Mouse (Mus musculus) frontal cortex, postnatal 25 days (tissue): ENCODE results near the gene Htr7.

ENCODE experiments used
- DNase-seq, 2 experiments: peaks; one replicate each; pipeline ENCODE4 v3.0.0; 2022; ENCODE audit warnings: low spot score in 2 of 2

Htr7 gene

GRCm38 (mm10) chr19:36057231-36057811 lies at the start of gene Htr7:
Gene Htr7, minus strand, starts transcription at chr19:36057507.
- peak; percentile 19 to 21 for DNase-seq

GRCm38 (mm10) chr19:36103909-36104308 lies 46.6 kb upstream of the Htr7 start:
- no peak for DNase-seq

- no peak for DNase-seq
Observed at GRCm38 (mm10) chr19:36098916-36099315, 41.6 kb upstream of the Htr7 start.

DNA sequence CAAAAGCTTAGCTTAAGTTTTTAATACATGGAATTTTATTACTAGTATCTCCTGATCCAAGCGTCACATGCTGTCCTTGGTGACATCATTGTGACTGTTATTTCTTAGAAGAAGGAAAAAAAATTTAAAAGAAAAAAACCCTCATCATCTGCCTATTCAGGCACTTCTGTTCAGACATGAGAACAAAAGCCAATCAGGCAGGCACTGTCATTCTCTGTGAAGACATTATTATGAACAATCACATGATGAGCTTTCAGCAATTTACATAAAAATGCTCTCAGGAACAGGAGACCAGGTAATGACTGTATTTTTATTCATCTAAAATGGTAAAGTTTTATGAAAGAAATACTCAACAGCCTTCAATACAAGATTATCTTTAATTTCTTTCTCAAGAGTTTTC lies 41.0 kb upstream of the Htr7 start:
- no peak for DNase-seq

DNA sequence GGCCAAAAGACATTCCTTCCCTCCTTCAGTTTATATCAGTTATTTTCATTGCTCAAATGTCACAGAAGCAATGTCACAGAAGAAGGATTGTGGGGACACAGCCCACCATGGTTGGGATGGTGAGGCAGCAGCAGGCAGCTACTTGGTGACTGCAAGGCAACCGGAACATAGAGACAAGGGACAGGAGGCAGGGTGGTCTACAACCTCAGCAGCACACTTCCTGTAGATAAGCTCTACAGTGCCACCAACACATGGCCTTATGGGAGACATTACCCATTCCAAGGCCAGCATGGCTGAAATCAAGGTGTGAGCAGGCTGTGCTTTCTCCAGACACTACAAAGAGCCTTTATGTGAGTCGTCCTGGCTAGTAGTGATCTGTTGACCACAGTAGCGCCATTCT lies 39.9 kb upstream of the Htr7 start:
- DNase-seq: no peak

DNA sequence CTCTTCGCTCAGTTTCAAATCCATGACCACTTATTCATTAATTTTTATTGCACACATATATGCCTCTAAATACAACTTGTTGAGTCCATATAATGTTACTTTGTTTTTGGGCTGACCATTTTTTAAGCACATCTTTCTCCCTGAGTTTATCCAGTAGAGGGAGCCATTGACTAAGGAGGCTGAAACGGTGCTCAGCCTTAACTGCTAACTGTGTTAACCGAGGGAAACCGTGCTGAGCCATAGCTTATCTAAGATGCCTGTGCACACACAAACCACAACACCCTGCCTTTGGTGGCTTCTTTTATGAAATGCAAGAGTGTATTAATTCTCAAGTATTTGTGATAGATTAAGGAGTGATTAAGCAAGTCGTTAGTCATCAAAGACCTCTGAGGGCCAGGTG lies 33.5 kb upstream of the Htr7 start:
- no peak for DNase-seq

DNA sequence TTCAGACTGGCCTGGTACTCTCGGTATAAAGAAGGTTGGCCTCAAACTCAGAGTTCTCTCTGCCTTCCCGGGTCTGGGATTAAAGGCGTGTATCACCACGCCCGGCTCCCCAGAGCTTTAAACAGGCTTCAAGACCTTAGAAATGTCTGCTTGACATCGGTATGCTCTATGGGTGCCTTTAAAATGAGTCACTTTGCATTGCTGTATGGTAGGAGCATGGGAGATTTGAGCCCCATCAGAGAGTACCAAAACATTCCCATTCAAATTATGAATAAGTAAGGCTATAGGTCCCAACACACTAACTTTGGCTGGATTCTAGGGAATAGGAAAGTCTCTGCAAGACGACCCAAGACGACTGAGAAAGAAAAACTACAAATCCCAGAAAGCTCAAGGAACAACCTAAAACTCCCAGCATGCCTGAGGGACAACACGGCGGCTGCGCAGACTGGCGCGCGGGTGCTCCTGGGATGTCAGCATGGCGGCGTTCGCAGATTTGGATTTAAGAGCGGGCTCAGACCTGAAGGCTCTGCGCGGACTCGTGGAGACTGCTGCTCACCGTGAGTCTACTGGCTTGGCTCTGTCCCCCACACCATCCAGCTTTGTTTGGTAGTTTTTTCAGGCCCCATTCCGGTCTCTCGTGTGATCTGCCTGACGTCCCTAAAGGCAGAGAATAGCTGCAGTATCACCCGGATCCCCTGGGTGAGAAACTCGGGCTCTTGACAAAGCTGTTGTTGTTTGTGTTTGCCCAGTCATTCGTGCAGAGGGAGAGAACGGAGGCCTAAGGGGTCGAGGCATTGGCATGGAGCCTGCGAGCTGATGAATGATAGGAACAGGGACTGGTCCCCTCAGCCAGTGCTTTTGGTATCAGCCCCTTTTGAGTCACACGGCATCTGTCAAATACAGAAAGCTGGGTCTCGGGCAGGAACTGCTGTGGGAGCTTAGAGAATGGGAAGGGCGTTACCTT lies 26.2 kb upstream of the Htr7 start, which contains the start of gene Rpp30:
TSS of gene Rpp30 (plus strand) at position 455 of the 964 bp plus-strand sequence.
- DNase-seq: peak; percentile 58 to 75

DNA sequence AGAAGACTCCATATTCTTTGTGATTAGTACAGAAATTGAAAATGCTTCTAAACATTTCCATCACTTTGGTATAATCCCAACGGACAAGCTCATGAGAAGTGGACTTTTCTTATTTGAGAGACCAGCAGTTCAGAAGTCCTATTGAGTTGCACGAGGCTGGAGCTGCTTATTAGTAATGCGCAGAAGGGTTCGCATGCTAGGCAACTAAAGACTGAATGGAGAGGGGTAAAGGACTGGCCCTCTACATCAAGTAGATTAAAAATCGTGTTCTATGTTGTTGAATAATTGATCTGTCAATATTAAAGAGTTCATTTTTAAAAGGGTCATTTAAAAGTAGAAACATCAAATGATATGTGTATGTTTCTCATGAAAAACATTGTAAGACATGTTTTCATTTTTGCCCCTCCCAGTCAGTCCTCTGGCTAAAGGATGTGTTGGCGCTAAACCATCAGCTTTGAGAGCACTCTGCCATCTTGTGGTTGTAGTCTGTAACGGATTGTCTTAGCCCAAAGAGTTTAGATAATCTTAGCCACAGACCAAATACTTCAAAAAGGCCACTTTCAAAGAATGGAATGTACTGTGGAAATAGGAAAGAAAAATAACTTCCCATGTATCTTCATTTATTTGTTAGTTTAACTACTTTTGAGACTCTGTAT lies 25.4 kb upstream of the Htr7 start:
- DNase-seq: no peak

- no peak for DNase-seq
Observed at GRCm38 (mm10) chr19:36062801-36063529, 5.7 kb upstream of the Htr7 start.

GRCm38 (mm10) chr19:36056502-36057221 lies 645 bp downstream of the Htr7 start:
- DNase-seq: peak in 1 of 2 experiments; percentile 5

GRCm38 (mm10) chr19:36046046-36046445 lies 11.3 kb downstream of the Htr7 start:
- DNase-seq: no peak

- no peak for DNase-seq
Observed at GRCm38 (mm10) chr19:36014836-36015235, 42.5 kb downstream of the Htr7 start.

- DNase-seq: no peak
Observed at GRCm38 (mm10) chr19:36006277-36006676, 51.0 kb downstream of the Htr7 start.

- no peak for DNase-seq
Observed at GRCm38 (mm10) chr19:36004961-36005360, 52.3 kb downstream of the Htr7 start.

DNA sequence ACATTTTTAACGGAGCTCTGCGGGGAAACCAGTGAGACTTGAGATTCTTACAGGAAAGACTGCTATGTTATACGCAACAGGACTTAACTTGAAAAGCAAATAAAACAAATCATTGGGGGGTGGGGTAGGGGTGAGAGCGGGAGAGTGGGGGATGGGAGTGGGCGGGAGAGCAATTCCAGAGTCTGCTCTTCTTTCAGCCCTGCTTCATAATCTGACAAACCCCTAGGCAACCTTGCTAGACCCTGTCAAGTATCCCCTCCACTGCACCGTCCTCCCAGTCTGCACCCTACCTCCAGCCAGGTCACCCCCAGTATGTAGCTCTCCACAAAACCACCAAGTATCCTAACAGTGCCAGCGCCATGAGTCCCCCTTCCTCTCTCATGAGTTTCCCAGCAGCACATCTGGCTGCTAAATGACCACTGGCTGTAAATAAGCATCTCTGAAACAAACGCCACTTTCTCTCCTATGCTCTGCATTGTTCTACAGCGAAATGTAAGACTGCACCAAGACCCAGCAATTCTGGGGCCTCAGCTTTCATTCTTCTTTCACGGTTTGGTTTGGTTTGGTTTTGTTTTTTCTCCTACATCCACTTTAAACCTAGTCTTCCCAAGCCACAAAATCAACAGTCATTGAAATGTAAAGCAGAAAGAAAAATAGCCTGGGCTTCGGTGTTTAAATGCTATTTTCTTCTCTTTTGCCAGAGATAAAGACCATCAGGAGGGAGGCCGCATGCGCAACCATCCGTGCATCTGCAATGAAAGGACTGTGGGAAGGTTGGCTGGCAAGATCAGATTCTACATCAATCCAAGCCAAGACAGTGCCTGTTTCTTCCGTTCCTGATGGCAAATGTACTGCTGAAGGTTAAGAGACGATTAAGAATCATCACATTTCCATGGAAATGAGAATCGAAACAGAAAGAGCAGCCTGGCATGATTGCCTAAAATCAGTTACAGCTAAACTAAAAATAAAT lies 54.5 kb downstream of the Htr7 start:
- DNase-seq: peak in 1 of 2 experiments; percentile 19

GRCm38 (mm10) chr19:36001512-36001911 lies 55.8 kb downstream of the Htr7 start:
- no peak for DNase-seq

- DNase-seq: no peak
Observed at GRCm38 (mm10) chr19:36000955-36001354, 56.4 kb downstream of the Htr7 start.

DNA sequence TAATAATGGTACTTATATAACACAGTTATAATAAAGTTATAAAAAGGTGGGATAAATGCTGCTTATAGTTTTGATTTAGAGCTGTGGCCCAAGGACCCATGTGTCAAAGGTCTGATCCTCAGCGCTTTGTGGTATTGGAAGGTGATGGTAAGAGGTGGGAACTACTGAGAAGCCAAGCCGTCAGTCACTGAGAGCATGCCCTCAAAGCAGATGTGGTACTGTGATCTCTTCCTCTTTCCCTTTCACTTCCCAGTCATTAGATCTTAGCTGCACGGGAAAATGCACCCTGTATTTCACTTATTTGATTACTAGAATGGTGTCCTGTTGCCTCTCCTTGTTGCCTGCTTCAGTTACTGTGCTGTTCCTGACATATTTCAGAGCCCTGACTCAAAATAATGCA lies 59.9 kb downstream of the Htr7 start:
- DNase-seq: no peak

DNA sequence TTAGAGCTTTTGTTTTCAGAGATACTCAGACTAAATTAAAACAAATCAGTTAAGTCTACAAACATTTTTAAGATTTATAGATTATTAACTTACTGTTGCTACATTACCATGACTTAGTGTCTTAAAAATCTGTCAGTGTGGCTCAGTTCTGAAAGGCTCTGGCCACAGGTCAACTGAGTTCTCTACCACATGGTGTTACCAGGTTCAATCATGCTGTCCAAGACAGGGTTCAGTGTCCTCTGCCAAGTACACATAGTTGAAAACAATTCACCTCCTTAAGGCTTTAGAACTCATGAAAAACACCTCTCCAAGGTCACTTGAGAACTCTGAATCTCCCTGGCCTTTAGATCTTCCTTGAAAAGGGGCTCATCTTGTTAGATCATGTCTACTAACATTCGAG lies 69.8 kb downstream of the Htr7 start:
- DNase-seq: no peak

DNA sequence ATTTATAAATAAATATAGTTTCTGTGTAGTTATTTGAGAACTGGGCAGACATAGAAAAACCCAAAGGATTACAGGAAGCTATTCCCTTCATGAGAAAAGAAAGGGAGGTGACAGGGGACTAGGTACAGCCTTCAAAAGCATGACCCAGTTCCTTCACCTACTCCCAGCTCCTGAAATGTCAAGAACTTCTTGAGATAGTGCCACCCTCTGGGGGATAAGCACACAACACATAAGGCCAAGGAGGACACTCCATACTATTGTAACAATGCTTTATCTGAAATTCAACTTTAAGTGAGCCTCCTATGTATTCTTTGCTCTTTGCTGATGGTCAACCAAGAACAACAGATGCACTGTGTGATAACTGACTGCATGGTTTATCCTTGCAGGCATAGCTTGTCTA lies 82.6 kb downstream of the Htr7 start:
- no peak for DNase-seq
